Mouse (Mus musculus): ENCODE measurements around the gene Mettl9. TPM values are rescaled to one million over a fixed set of nuclear protein-coding genes. Genes with fewer than 3 reads are reported as not detected.
A peak's percentile ranks its signal among the peaks of the same experiment; 100 is the strongest.

The Mettl9 gene
- total RNA-seq, 2 experiments from 2014 or later: 61.5 to 72.0 TPM

GRCm38 (mm10) chr7:121088745-121089144 lies 54.5 kb downstream of the Mettl9 start:
- ATAC-seq (replicated peaks; ENCODE audit: poor library complexity, severe bottlenecking): peak; percentile 54

- ATAC-seq (replicated peaks; ENCODE audit: poor library complexity, severe bottlenecking): no peak
These were observed 56.5 kb downstream of the Mettl9 start for GRCm38 (mm10) chr7:121090748-121091147.

GRCm38 (mm10) chr7:121093026-121093425 lies 58.8 kb downstream of the Mettl9 start:
- no peak for ATAC-seq (replicated peaks; ENCODE audit: poor library complexity, severe bottlenecking)

GRCm38 (mm10) chr7:121098614-121099389 lies 64.6 kb downstream of the Mettl9 start:
- ATAC-seq (replicated peaks; ENCODE audit: poor library complexity, severe bottlenecking): peak; percentile 46

- no peak for ATAC-seq (replicated peaks; ENCODE audit: poor library complexity, severe bottlenecking)
These were observed 73.6 kb downstream of the Mettl9 start for GRCm38 (mm10) chr7:121107851-121108250.

GRCm38 (mm10) chr7:121111321-121111720 lies 77.1 kb downstream of the Mettl9 start:
- no peak for ATAC-seq (replicated peaks; ENCODE audit: poor library complexity, severe bottlenecking)

- no peak for ATAC-seq (replicated peaks; ENCODE audit: poor library complexity, severe bottlenecking)
These were observed 77.5 kb downstream of the Mettl9 start for GRCm38 (mm10) chr7:121111762-121112161.

- peak; percentile 99 for ATAC-seq (replicated peaks; ENCODE audit: poor library complexity, severe bottlenecking)
These were observed 86.0 kb downstream of the Mettl9 start for GRCm38 (mm10) chr7:121120143-121120818.

Other genes with a start within 250 kb of the Mettl9 start
- not detected in 2 replicates for gene Gm5737, start 222.1 kb upstream of the Mettl9 start, total RNA-seq (2014; fragmentation: Nextera tagmentation)
- not detected in 2 replicates for gene Gm5737, start 222.1 kb upstream of the Mettl9 start, total RNA-seq (2017)
- gene Eef2k, start 191.6 kb upstream of the Mettl9 start, total RNA-seq (2014; fragmentation: Nextera tagmentation): 49.3 and 60.6 TPM in 2 replicates
- 65.4 and 80.5 TPM in 2 replicates for gene Eef2k, start 191.6 kb upstream of the Mettl9 start, total RNA-seq (2017)
- 24.5 and 25.8 TPM in 2 replicates for gene Polr3e, start 116.7 kb upstream of the Mettl9 start, total RNA-seq (2014; fragmentation: Nextera tagmentation)
- gene Polr3e, start 116.7 kb upstream of the Mettl9 start, total RNA-seq (2017): 33.5 and 37.1 TPM in 2 replicates
- gene Cdr2, start 52.1 kb upstream of the Mettl9 start, total RNA-seq (2014; fragmentation: Nextera tagmentation): 1.6 and 2.9 TPM in 2 replicates
- gene Cdr2, start 52.1 kb upstream of the Mettl9 start, total RNA-seq (2017): 1.7 and 2.8 TPM in 2 replicates
- gene Mfsd13b, start 51.9 kb upstream of the Mettl9 start, total RNA-seq (2014; fragmentation: Nextera tagmentation): not detected in 2 replicates
- not detected in 2 replicates for gene Mfsd13b, start 51.9 kb upstream of the Mettl9 start, total RNA-seq (2017)
- 246 and 248 TPM in 2 replicates for gene Igsf6, start 40.1 kb downstream of the Mettl9 start, total RNA-seq (2014; fragmentation: Nextera tagmentation)
- 341 and 374 TPM in 2 replicates for gene Igsf6, start 40.1 kb downstream of the Mettl9 start, total RNA-seq (2017)
- not detected in 2 replicates for gene Otoa, start 47.2 kb downstream of the Mettl9 start, total RNA-seq (2014; fragmentation: Nextera tagmentation)
- 0.17 and 0.21 TPM in 2 replicates for gene Otoa, start 47.2 kb downstream of the Mettl9 start, total RNA-seq (2017)

Measured in granulocyte monocyte progenitor cell, adult 5-6 weeks (primary cell).